Mouse (Mus musculus) heart, adult 2 months (tissue): ENCODE measurements at regions not wholly inside any gene's neighbourhood (a gene's known extent, or its start where the extent isn't known, plus 50 kb on each side); places are given as distances from the start of the nearest gene placed in this dataset.

Source experiments
- DNase-seq, 2 experiments: peaks; one replicate each; pipeline ENCODE4 v3.0.0; 2021
- H3K27ac ChIP-seq: fragments of 200-600 bp; 2 replicates; pipeline ENCODE4 v1.8.1; 2022
- H3K27me3 ChIP-seq: fragments of 200-500 bp; 2 replicates; pipeline ENCODE4 v1.6.1; 2012; ENCODE audit warnings: mild to moderate bottlenecking, low read length, inconsistent platforms, mixed read lengths; ENCODE audit not compliant: control insufficient read depth, insufficient read depth
- H3K36me3 ChIP-seq: fragments of 200-500 bp; 2 replicates; pipeline ENCODE4 v1.6.1; 2012; ENCODE audit warnings: low read length, inconsistent platforms; ENCODE audit not compliant: control insufficient read depth, insufficient read depth
- H3K4me1 ChIP-seq: fragments of 200-500 bp; 2 replicates; pipeline ENCODE4 v1.6.1; 2011; ENCODE audit warnings: low read length; ENCODE audit not compliant: control insufficient read depth, insufficient read depth
- H3K4me3 ChIP-seq: fragments of 200-600 bp; 2 replicates; pipeline ENCODE4 v1.8.1; 2022
- H3K79me2 ChIP-seq: fragments of 200-500 bp; replicated peaks from 2 replicates; pipeline ENCODE4 v1.6.1; 2012; ENCODE audit warnings: mild to moderate bottlenecking, inconsistent platforms, low read length, moderate library complexity, mixed read lengths; ENCODE audit not compliant: control insufficient read depth, insufficient read depth
- H3K9ac ChIP-seq: fragments of 200-500 bp; 2 replicates; pipeline ENCODE4 v1.6.1; 2012; ENCODE audit warnings: low read depth, mild to moderate bottlenecking, control low read depth, inconsistent platforms, low read length, mixed read lengths
- CTCF ChIP-seq: fragments of 200-600 bp; IDR thresholded peaks from 2 replicates; pipeline ENCODE4 v1.8.1; 2022; ENCODE audit warnings: antibody characterized with exemption, mild to moderate bottlenecking, moderate library complexity
- EP300 ChIP-seq: fragments of 200-500 bp; IDR thresholded peaks from 2 replicates; pipeline ENCODE4 v1.6.1; 2011; ENCODE audit warnings: low read depth, low read length, control low read depth; ENCODE audit not compliant: insufficient read depth
- POLR2A ChIP-seq: fragments of 200-500 bp; IDR thresholded peaks from 2 replicates; pipeline ENCODE4 v1.6.1; 2011; ENCODE audit warnings: mild to moderate bottlenecking, low read depth, low read length, control low read depth; ENCODE audit not compliant: insufficient read depth
- WGBS: fragments of 180-500 bp; shearing (Covaris S2); methylation state at CpG from one replicate; pipeline ENCODE4 v1.1.7; 2018; 5-methylcytosine and 5-hydroxymethylcytosine counted together
- intact Hi-C: fragments of 180-260 bp; cut with DNase I; formaldehyde crosslinking; loops from one replicate; pipeline ENCODE4 v1.15.1; 2025

GRCm38 (mm10) chr1:73364300-73364683 lies 348.6 kb upstream of the Tnp1 start:
- DNase-seq: no peak
- TF ChIP-seq CTCF: no peak
- no peak for TF ChIP-seq POLR2A
- TF ChIP-seq EP300: no peak
- no peak overlapping the region for H3K4me3 ChIP-seq
- H3K4me1 ChIP-seq: peaks cover 9% of the 10 kb centered on the region
- H3K36me3 ChIP-seq: no peaks in the 10 kb centered on the region
- intact Hi-C loops: loop anchor here (5.0 kb wide), 3 partner anchors 92 to 492 kb away; partner anchors contain the start of gene Igfbp5
- H3K27me3 ChIP-seq: no peaks in the 10 kb centered on the region
- 85% methylated on average over 7 of the region's 7 CpGs for WGBS
- no peaks in the 10 kb centered on the region for H3K79me2 ChIP-seq
- no peak overlapping the region; the same call in 1 of the 2 replicates for H3K27ac ChIP-seq
- no peak overlapping the region for H3K9ac ChIP-seq

GRCm38 (mm10) chr1:73363549-73364299 lies 348.0 kb upstream of the Tnp1 start:
- Histone ChIP-seq H3K4me3 (no peak overlapping the region), H3K9ac (no peak overlapping the region), H3K79me2 (no peaks in the 10 kb centered on the region), H3K4me1 (peaks cover 9% of the 10 kb centered on the region), H3K27ac (peak overlapping the region; percentile 45), H3K36me3 (no peaks in the 10 kb centered on the region), H3K27me3 (no peaks in the 10 kb centered on the region)
- DNase-seq: peak; percentile 43 to 56
- 0 out of 2 replicates have a peak, but pooled peaks have one; percentile 12 for TF ChIP-seq EP300
- TF ChIP-seq POLR2A: 0 out of 2 replicates have a peak, but pooled peaks have one; percentile 36
- no peak for TF ChIP-seq CTCF
- WGBS: 7% methylated on average over 7 of the region's 7 CpGs
- intact Hi-C loops: loop anchor here (5.0 kb wide), 3 partner anchors 91 to 491 kb away; partner anchors contain the start of gene Igfbp5

- peak overlapping the region; percentile 47 for H3K27ac ChIP-seq
- no peak overlapping the region for H3K4me3 ChIP-seq
- WGBS: 43% methylated on average over 1 of the region's 1 CpGs
- no peaks in the 10 kb centered on the region for H3K27me3 ChIP-seq
- H3K79me2 ChIP-seq: no peaks in the 10 kb centered on the region
- H3K9ac ChIP-seq: no peak overlapping the region
- intact Hi-C loops: loop anchor here (5.0 kb wide), 3 partner anchors 90 to 490 kb away; partner anchors contain the start of gene Igfbp5
- no peaks in the 10 kb centered on the region for H3K36me3 ChIP-seq
- DNase-seq: peak; percentile 62 to 66
- TF ChIP-seq EP300: 0 out of 2 replicates have a peak, but pooled peaks have one; percentile 50
- no peak for TF ChIP-seq POLR2A
- no peak for TF ChIP-seq CTCF
- H3K4me1 ChIP-seq: peaks cover 9% of the 10 kb centered on the region
Measured at GRCm38 (mm10) chr1:73362122-73362521, 346.4 kb upstream of the Tnp1 start.

GRCm38 (mm10) chr1:73361300-73361699 lies 345.6 kb upstream of the Tnp1 start:
- Histone ChIP-seq H3K36me3 (no peaks in the 10 kb centered on the region), H3K4me1 (peaks cover 9% of the 10 kb centered on the region), H3K4me3 (no peak overlapping the region), H3K27me3 (no peaks in the 10 kb centered on the region), H3K79me2 (no peaks in the 10 kb centered on the region), H3K27ac (peak overlapping the region; percentile 47; the same call in 1 of the 2 replicates), H3K9ac (no peak overlapping the region)
- intact Hi-C loops: loop anchor here (5.0 kb wide), 3 partner anchors 89 to 489 kb away; partner anchors contain the start of gene Igfbp5
- DNase-seq: no peak
- 77% methylated on average over 7 of the region's 7 CpGs for WGBS
- no peak for TF ChIP-seq CTCF
- TF ChIP-seq EP300: no peak
- no peak for TF ChIP-seq POLR2A

- no peak for DNase-seq
Measured at GRCm38 (mm10) chr1:73354447-73354846, 338.7 kb upstream of the Tnp1 start.

GRCm38 (mm10) chr1:73348476-73348875 lies 332.8 kb upstream of the Tnp1 start:
- Histone ChIP-seq H3K27ac (no peak overlapping the region), H3K27me3 (no peaks in the 10 kb centered on the region), H3K4me3 (no peak overlapping the region), H3K4me1 (no peaks in the 10 kb centered on the region), H3K79me2 (no peaks in the 10 kb centered on the region), H3K36me3 (no peaks in the 10 kb centered on the region), H3K9ac (no peak overlapping the region)
- no peak for TF ChIP-seq CTCF
- TF ChIP-seq EP300: no peak
- no peak for TF ChIP-seq POLR2A
- intact Hi-C loops: no loop called here
- DNase-seq: no peak
- WGBS: 72% methylated on average over 6 of the region's 6 CpGs

More at GRCm38 (mm10) chr1:73354447-73354846, 338.7 kb upstream of the Tnp1 start:
- 67% methylated on average over 1 of the region's 1 CpGs for WGBS
- H3K4me1 ChIP-seq: no peaks in the 10 kb centered on the region
- no peak overlapping the region for H3K4me3 ChIP-seq
- H3K36me3 ChIP-seq: no peaks in the 10 kb centered on the region
- no peaks in the 10 kb centered on the region for H3K27me3 ChIP-seq
- H3K79me2 ChIP-seq: no peaks in the 10 kb centered on the region
- H3K9ac ChIP-seq: no peak overlapping the region
- intact Hi-C loops: no loop called here
- TF ChIP-seq CTCF (no peak), EP300 (no peak), POLR2A (no peak)
- no peak overlapping the region for H3K27ac ChIP-seq
